Mouse (Mus musculus): ENCODE measurements around the gene N4bp3.
"Not testable (repeated sequence)": the region's sequence is repeated elsewhere in the genome, so short reads cannot be mapped to it uniquely, and the experiment has no call there.

Gene N4bp3

GRCm38 (mm10) chr11:51650691-51651515, at the start of gene N4bp3, which contains the start of gene D930048N14Rik:
Gene N4bp3, minus strand, starts transcription at chr11:51650842.
Gene D930048N14Rik, plus strand, starts transcription at chr11:51650954.
- peak; percentile 79 for DNase-seq (ENCODE audit: low spot score)

- DNase-seq (ENCODE audit: low spot score) = no peak
Measured at GRCm38 (mm10) chr11:51694984-51695383, 44.3 kb upstream of the N4bp3 start.

GRCm38 (mm10) chr11:51690597-51690996, 40.0 kb upstream of the N4bp3 start:
- not testable (repeated sequence) for DNase-seq (ENCODE audit: low spot score)

- no peak for DNase-seq (ENCODE audit: low spot score)
Measured at GRCm38 (mm10) chr11:51689343-51689742, 38.7 kb upstream of the N4bp3 start.

- DNase-seq (ENCODE audit: low spot score) = peak; percentile 100
Measured at GRCm38 (mm10) chr11:51688330-51689328, 38.0 kb upstream of the N4bp3 start, which contains the start of gene 0610009B22Rik. Gene 0610009B22Rik, minus strand, starts transcription at chr11:51688874.

- DNase-seq (ENCODE audit: low spot score) = no peak
Measured at GRCm38 (mm10) chr11:51681976-51682374, 31.3 kb upstream of the N4bp3 start.

GRCm38 (mm10) chr11:51681324-51681975, 30.8 kb upstream of the N4bp3 start:
- DNase-seq (ENCODE audit: low spot score) = peak; percentile 89

GRCm38 (mm10) chr11:51679466-51679865, 28.8 kb upstream of the N4bp3 start:
- DNase-seq (ENCODE audit: low spot score) = no peak

- no peak for DNase-seq (ENCODE audit: low spot score)
Measured at GRCm38 (mm10) chr11:51677737-51678418, 27.2 kb upstream of the N4bp3 start.

GRCm38 (mm10) chr11:51675386-51675785, 24.7 kb upstream of the N4bp3 start:
- DNase-seq (ENCODE audit: low spot score) = no peak

- DNase-seq (ENCODE audit: low spot score) = no peak
Measured at GRCm38 (mm10) chr11:51673291-51673690, 22.6 kb upstream of the N4bp3 start.

GRCm38 (mm10) chr11:51671376-51671775, 20.7 kb upstream of the N4bp3 start:
- DNase-seq (ENCODE audit: low spot score) = no peak

GRCm38 (mm10) chr11:51670846-51671245, 20.2 kb upstream of the N4bp3 start:
- DNase-seq (ENCODE audit: low spot score) = no peak

- DNase-seq (ENCODE audit: low spot score) = not testable (repeated sequence)
Measured at GRCm38 (mm10) chr11:51664747-51665146, 14.1 kb upstream of the N4bp3 start.

GRCm38 (mm10) chr11:51662632-51663031, 12.0 kb upstream of the N4bp3 start:
- DNase-seq (ENCODE audit: low spot score) = no peak

GRCm38 (mm10) chr11:51661867-51662365, 11.3 kb upstream of the N4bp3 start:
- DNase-seq (ENCODE audit: low spot score) = no peak

- peak; percentile 52 for DNase-seq (ENCODE audit: low spot score)
Measured at GRCm38 (mm10) chr11:51658705-51659104, 8.1 kb upstream of the N4bp3 start.

GRCm38 (mm10) chr11:51658291-51658690, 7.6 kb upstream of the N4bp3 start:
- DNase-seq (ENCODE audit: low spot score) = no peak

- DNase-seq (ENCODE audit: low spot score) = no peak
Measured at GRCm38 (mm10) chr11:51656798-51657521, 6.3 kb upstream of the N4bp3 start.

GRCm38 (mm10) chr11:51654891-51655290, 4.2 kb upstream of the N4bp3 start:
- no peak for DNase-seq (ENCODE audit: low spot score)
